Mouse (Mus musculus): Measurements from ENCODE around the gene Mgp. TPM values are rescaled to one million over a fixed set of nuclear protein-coding genes. Genes with fewer than 3 reads are reported as not detected.
"Not testable (repeated sequence)": the region's sequence is repeated elsewhere in the genome, so short reads cannot be mapped to it uniquely, and the experiment has no call there.

Mgp gene
- total RNA-seq, 2 experiments from 2014 or later, result 136 to 192 TPM

- no peak for DNase-seq
Observed at GRCm38 (mm10) chr6:136898222-136898621, 22.6 kb upstream of the Mgp start.

- DNase-seq, result no peak
Observed at GRCm38 (mm10) chr6:136897789-136898188, 22.2 kb upstream of the Mgp start.

DNA sequence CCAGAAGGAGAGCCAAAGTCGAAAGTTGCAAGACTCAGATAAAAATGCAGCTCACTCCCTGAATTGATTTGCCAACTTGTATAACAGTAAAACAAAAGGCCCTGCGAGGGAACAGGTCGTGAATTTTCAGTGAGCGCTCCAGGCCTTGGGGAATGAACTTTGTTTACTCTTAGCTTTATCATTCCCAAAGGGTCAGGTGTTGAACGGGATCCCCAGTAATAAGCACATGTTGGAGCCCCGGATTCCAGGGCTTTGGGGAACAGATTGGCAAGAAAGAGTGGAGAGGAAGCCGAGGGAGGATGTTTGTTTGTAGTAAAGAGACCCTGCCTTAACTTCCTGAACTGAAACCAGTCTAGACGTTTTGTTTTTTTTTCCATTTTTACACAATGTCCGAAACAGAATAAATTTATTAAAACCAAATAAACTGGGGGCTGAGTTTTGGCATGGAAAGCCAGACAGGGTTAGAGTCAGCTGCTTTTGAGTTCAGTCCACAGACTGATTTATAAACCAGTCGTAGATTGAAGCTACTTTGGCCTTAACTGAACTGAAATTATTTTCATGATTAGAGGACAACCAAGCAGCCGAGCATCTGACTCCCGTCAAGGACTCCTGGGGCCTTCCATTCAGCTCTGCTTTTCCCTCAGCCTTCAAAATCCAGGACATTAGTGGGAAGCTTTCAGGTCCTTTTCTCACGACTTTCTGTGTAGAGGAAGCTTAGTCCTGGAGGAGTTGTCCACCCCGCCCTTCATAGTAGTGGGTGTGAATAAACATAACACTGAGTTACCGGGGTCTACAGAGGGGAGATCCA is 19.1 kb upstream of the Mgp start:
- no peak for DNase-seq

GRCm38 (mm10) chr6:136892002-136892401 is 16.4 kb upstream of the Mgp start:
- DNase-seq, result no peak

- DNase-seq, result no peak
Observed at GRCm38 (mm10) chr6:136889554-136889953, 13.9 kb upstream of the Mgp start.

DNA sequence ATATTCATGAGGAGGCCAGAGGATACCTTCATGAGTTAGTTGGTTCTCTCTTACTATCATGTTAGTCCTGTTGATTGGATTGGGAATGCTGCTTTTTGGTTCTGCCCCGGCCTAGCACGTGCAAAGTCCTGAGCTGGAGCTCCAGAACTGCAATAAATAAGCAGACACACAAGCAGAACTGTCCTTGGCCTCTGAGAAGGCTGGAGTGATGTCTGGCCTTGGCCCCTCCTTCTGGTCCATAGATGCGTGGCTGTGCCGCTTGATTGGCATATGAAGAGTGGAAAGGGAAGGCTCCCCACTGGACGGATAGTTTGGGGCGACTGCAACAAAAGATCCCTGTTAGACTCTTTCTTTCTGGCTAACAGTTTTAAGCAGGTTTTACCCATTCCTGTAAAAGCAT is 13.4 kb upstream of the Mgp start:
- peak; percentile 41 to 51 for DNase-seq

GRCm38 (mm10) chr6:136887854-136888253 is 12.2 kb upstream of the Mgp start:
- peak; percentile 66 to 74 for DNase-seq

GRCm38 (mm10) chr6:136884766-136885165 is 9.1 kb upstream of the Mgp start:
- DNase-seq, result not testable (repeated sequence)

DNA sequence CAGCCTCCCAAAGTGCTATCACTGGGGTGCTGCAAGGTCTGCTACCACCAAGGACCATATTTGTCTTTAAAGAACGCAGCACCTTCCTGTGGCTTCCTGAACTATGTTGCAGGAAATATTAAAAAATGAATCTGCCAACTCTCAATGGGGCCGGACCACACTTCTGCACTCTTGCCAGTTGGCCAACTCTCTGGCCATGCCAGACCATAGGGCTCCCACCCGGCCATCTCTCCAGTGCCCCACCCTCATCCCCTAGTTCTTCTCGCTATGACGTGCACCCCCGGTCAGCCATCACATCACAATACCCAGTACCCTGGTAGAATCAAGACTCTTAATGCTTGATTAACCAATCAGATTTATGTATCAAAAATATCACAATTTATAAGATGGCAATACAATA is 8.3 kb upstream of the Mgp start:
- DNase-seq, result no peak

GRCm38 (mm10) chr6:136883431-136883915 is 7.8 kb upstream of the Mgp start:
- DNase-seq, result no peak

- no peak for DNase-seq
Observed at GRCm38 (mm10) chr6:136881678-136882077, 6.1 kb upstream of the Mgp start.

DNA sequence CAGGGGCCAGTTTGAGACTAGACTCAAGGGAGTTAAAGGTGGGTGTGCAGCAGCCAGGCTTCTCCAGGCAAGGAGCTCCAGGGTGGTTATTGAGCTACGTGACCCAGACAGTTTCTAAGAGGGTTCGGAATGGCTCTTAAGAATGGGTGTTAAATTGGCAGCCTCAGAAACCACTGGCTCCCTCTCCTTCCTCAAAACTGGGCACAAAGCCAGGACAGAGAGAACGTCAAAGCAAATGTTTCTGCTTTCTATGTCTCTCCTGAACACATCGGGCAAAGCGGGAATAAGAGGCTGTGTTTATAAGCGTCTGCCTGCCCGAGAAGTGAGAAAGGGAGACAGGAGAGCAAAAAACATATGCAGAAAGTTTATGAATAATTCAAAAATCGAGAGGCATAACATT is 1.0 kb downstream of the Mgp start:
- DNase-seq, result no peak

DNA sequence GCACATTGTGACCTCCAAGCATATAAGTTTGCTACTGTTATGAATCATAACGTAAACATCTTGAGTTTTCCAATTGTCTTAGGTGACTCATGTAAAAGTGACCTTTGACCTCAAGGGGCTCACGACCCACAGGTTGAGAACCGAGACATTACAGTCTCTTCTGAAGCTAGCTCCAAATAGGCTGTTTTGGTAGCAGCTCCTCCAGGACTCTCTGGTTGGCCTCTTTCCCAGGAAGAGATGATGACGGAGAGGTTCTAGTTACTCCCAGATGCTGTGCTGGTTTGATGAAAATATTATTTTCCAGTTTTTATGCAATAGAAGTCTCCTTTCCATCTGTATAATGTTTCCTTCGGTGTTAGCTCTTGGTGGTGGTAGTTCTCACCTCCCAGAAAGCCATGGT is 6.7 kb downstream of the Mgp start:
- no peak for DNase-seq

- DNase-seq, result no peak
Observed at GRCm38 (mm10) chr6:136866150-136866549, 9.5 kb downstream of the Mgp start.

DNA sequence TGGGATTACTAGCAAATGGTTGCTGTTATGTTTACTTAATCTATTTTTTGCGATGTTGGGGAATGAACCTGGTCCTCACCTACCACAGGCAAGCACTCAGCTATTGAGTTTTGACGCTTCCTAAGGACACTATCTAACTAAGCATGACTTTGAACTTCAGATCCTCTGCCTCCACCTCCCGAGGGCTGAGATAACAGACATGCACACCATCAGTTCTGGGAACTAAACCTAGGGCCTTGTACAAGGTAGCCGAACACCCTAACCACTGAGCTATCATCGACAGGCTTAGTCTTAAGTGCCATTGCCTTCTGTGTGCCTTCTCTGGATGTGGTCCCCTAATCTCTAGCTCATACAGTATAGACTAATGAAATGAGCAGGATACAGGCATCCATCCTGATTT is 10.3 kb downstream of the Mgp start:
- DNase-seq, result no peak

GRCm38 (mm10) chr6:136861020-136861419 is 14.6 kb downstream of the Mgp start:
- peak in 1 of 2 experiments; percentile 29 for DNase-seq

- peak in 1 of 2 experiments; percentile 6 for DNase-seq
Observed at GRCm38 (mm10) chr6:136858420-136858819, 17.2 kb downstream of the Mgp start.

DNA sequence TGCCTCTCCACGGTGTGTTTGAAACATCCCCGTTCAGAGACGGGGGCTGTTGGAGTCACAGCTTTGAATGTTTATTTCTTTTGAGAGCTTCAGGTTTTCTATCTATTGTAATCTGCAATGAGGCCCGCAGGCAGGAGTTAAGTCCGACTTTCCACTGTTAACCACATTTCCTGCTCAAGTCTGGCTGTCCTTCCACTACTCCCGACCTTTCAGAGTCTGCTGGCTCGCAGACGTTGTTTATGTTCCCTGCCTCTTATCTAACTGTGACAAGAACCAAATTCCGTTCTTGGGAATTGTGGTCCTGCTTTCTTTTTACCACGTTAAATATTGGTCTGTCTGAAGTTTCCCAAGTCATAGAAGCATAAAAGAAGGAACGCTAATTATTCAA is 17.8 kb downstream of the Mgp start:
- DNase-seq, result peak; percentile 30 to 38

GRCm38 (mm10) chr6:136857186-136857872 is 18.3 kb downstream of the Mgp start, which contains the start of gene Art4:
Gene Art4, minus strand, starts transcription at chr6:136857733.
- peak; percentile 22 to 36 for DNase-seq

- peak; percentile 63 to 66 for DNase-seq
Observed at GRCm38 (mm10) chr6:136856071-136856636, 19.5 kb downstream of the Mgp start.

DNA sequence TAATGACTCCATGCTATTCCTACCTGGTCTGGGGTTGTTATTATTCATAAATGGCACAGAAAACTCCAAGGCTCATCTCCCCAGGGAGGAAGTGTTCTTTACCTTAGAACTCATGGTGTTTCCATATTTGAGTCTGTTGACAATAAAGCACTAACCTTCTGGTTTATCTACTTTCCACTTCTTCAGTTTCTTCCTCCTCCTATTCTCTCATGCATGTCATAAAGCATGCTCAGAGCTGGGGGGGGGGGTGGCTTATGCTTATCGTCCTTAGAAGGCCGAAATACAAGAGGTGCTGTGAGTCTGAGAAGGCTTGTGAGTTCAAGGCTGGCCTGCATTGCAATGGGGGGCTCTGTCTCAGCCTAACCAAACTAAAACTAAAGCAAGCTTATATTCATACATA is 20.4 kb downstream of the Mgp start:
- DNase-seq, result no peak

- peak in 1 of 2 experiments; percentile 8 for DNase-seq
Observed at GRCm38 (mm10) chr6:136854361-136854781, 21.3 kb downstream of the Mgp start.

DNA sequence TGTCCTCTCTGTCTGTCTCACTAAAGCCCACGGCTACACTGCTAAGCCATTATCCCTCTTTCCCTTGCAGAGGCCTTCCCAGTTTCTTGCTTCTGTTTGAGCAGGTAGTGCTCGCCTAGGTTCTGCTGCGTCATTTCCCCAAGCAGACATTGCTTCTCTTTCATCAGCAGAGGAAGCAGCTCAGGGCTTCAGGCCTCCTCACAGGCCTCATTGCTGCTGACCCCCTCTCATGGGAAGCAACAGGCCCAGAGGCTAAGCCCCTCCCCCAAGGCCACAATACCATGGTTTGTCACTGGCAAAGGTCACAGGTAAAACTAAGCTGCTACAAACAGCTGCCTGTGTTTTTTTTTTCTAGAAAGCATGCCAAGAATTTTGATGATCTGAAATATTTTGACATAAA is 22.9 kb downstream of the Mgp start:
- DNase-seq, result peak in 1 of 2 experiments; percentile 29

Data from adrenal gland, postnatal 36 days (tissue).